Mouse (Mus musculus): ENCODE measurements around the gene Fen1.

Gene Fen1

DNA sequence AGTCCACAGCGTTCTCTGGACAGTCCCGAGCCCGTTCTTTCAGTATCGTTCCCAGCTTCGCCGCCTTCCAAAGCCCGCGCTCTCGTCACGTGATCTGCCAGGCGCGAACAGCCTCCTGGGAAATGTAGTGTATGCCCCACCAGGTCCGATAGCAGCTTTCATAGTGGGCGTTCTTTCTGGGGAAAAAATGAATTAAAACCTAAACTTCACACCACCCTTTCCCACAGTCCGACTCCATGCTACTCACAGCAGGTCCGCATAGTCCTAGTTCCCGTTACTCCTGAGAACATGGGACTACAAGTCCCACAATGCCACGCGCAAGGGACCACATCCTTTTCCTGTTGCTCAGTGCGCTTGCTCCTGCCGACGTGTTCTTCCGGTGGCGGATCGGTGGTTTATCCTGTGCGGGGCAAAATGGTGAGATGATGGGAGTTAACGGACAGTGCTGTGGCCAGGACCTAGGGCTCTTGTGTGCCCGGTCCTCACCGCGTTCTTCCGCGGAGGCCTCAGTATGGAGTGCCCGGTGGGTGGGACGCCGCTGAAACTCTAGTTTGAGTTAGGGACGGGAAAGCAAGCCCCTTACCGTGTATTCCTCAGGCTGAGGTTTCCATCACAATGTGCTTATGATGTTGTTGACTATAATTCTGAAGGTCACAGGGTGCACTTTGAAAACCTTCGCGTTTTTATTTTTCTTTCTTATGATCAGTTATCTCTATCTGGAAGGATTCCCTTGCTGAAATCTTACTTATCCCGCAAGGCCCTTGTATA is at the start of gene Fen1, which contains the start of gene Tmem258:
Gene Fen1 (minus strand): TSS at position 322 of the 768 bp plus-strand sequence.
Gene Tmem258 (plus strand): TSS at position 167 of the 768 bp plus-strand sequence.
- DNase-seq (ENCODE audit: low spot score in 2 of 2), result peak; percentile 87 to 88

DNA sequence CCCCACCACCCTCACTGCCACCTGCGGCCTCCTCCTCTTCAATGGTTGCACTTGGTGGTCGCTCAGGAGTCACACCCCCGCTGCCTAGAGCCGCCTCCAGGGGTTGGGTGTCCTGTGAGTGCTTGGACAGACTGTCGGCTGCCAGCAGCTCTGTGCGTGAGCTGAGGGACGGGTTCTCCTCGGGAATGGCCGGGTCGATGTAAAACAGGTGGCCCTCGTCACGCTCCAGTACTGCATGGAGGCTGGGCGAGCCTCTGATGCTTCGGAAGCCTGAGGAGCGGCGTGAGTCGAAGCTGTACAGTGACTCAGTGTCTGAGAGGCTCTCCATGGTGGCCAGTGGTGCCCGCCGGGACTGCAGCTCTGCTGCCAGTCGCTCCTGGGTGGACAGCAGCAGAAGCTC is 44.2 kb upstream of the Fen1 start:
- DNase-seq (ENCODE audit: low spot score in 2 of 2), result no peak

DNA sequence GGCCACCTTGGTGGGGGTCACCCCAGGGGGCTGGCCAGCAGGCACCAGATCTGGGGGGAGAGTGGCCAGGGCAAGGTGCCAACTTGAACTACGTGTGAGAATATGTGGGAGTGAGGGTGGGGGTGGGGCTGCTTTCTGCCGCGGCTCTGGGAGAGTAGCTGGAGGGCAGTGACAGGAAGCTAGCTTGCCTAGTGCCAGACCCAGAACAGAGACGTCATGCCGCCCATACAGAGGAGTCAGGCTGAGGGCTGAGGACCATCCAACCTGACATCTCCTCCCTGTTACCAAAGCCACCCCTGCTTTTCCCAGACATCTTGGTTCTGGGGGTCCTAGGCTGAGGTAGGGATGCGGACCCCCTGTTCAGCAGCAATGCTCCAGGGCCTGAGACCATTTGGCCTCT is 43.2 kb upstream of the Fen1 start:
- DNase-seq (ENCODE audit: low spot score in 2 of 2), result no peak

DNA sequence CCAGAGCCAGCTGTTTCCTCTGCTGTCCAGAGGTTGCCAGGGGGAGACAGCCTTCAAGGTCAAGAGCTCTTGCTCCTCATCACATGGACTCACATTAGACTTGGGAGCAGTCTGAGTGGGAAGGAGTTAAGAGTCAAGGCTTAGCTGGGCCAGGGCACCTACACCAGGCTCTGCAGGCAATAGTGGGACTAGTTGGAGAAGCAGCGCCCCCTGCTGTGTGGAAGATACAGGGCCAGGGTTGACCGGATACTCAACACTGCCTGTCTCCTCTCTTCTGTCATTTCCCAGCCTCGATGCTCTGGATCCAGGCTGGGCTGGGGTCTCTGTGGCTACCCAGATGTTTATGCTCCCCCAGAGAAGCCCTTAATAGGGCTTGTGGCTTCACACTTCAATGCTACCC is 40.2 kb upstream of the Fen1 start:
- DNase-seq (ENCODE audit: low spot score in 2 of 2), result peak; percentile 31 to 45

DNA sequence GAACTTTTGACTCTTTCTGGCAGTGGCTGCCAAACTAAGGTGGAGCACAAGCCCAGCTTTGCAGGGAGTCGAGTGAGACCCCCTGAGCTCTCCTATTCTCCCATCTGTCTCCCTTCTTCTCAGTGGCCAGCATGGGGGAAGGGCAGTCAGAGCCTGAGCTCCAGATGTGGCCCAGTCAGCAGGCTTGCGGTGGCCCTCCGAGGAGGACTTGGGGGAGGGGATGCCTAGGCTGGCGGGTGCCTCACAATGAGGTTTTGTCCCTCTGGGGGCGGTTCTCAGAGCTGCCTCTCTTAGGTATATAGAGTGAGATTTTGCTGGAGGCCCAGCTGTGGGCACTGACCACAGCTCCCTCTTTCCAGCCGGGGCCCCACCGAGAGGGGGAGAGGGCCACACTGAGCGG is 38.9 kb upstream of the Fen1 start:
- peak in 1 of 2 experiments; percentile 29 for DNase-seq (ENCODE audit: low spot score in 2 of 2)

DNA sequence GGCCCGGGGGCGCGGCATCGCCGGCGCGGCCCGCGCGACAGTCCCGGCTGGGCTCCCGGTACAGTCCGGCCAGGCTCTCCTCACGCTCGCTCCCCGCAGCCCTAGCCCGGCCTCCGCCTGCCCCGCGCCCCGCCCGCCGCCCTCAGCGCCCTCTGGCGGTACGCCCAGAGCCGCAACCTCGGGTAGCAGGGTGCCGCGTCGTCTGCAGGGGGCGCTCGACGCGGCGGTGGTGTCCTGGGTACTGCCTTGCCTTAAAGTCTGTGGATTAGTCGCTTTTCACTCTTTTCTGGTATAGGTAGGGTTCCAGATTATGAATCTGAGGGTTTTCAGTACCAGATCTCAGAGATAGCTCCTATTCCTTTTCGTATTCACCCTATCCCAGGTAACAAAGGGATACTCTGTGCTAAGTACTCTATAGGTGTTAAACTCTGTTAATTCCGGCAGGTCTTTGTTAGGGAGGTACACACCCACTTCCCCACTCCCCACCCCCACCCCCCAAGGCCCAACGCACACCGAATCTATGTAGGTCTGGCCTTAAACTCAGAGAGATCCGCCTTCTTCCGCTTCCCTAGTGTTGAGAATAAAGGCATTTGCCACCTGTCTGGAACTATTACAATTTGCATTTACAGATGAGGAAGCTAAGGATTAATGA is 36.8 kb upstream of the Fen1 start, which contains the start of gene Myrf:
Gene Myrf (minus strand): TSS at position 95 of the 652 bp plus-strand sequence.
- peak in 1 of 2 experiments; percentile 44 for DNase-seq (ENCODE audit: low spot score in 2 of 2)

DNA sequence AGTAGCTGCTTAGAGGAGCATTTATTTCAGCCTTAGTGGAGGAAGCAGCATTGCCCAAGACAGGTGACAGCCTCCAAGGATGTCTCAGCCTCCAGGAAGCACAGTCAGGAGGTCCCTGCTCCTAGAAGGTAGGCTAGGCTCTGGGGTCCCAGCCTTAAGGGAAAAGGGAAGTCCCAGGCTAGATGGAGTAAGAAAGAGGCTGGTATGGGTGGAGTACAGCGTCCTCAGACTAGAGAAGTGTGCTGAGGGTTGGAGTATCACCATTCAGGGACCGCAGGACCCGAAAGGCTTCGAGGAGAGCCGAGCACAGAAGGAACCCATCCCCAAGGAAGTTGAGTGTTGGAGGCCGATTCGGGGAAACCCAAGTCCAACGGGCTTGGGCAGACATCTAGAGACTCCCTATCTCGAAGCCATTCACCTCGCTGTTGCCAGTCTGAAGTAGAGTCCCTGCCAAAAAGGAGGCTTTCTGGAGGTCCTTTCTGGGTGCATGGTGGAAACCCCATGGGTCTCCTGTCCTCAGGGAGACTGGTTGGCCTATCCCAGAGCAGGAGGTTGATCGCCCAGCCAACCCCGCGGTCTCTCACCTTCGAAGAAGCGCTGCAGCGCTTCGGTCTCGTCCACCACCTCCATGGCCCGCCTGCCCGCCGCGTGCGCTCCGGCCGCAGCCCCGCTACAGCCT is 36.1 kb upstream of the Fen1 start:
- DNase-seq (ENCODE audit: low spot score in 2 of 2), result no peak

DNA sequence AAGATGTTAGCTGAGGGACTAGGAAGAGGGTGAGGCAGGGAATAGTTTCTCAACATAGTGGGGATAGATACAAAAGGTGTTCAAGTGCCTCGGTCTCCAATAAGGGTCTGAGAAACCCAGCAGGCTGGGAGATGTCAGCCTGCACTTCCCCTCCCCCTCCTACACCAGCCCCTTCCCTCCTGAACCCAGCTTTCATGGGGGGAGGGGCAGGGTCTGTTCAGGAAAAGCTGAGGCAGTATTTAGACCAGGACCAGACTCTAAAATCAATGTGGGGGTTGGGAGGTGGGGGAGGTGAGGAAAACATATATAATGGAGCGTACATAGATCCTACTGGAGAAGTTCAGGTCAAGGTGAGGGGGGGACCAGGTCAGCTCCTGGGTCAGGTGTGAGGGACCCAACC is 35.5 kb upstream of the Fen1 start:
- no peak for DNase-seq (ENCODE audit: low spot score in 2 of 2)

DNA sequence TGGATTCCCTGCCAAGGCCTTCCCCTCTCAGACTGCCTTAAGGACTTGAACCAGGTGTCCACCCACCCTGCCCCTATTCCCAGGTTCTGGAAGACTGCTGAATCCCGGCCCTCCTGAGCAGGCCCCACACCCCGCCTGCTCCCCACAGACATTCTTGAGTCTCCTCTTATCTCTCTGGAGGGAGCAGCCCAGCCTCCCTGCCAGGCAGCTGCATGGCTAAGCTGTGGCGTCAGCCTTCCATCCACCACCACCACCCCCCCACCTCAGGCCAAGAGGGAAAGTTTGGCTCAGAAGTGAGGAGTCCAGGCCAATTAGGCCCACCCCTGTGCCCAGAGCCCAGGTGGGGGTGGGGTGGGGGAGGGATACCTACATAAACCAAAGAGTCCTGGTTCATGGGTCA is 34.5 kb upstream of the Fen1 start:
- no peak for DNase-seq (ENCODE audit: low spot score in 2 of 2)

DNA sequence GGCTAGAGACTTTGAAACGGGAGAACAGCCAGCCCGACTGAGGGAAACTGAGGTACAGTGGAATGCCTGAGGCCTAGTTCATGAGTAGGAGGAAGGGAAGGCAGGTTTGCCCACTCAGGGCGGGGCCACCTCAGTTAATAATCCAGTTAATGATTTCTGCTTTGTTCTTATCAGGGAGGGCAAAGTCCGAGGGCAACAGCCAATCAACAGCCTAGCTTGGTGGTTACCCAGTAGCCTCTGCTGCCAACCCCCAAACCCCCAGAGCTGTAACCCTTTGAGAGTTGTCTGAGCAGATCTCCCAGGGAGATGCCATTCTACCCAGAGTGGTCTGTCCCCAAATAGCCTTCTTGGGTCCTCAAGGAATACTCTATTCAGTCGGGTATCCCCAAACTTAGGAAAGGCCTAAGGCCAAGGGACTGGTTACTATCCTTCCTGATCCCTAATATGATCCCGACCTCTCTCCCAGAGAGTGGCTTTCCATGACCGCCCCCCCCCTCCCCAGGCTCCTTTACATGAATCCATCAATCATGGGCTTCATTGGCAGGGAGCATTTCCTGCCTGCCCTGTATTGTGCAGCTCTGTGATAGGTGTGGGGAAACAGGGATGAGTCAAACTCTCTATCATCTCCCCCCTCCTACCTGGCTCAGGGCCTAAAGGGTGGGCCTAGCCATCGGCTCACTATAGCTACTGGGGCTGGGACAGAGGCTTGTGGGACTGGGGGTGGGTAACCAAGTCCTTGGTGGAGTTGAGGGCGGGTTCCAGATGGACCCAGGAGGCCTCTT is 32.0 kb upstream of the Fen1 start:
- DNase-seq (ENCODE audit: low spot score in 2 of 2), result no peak

DNA sequence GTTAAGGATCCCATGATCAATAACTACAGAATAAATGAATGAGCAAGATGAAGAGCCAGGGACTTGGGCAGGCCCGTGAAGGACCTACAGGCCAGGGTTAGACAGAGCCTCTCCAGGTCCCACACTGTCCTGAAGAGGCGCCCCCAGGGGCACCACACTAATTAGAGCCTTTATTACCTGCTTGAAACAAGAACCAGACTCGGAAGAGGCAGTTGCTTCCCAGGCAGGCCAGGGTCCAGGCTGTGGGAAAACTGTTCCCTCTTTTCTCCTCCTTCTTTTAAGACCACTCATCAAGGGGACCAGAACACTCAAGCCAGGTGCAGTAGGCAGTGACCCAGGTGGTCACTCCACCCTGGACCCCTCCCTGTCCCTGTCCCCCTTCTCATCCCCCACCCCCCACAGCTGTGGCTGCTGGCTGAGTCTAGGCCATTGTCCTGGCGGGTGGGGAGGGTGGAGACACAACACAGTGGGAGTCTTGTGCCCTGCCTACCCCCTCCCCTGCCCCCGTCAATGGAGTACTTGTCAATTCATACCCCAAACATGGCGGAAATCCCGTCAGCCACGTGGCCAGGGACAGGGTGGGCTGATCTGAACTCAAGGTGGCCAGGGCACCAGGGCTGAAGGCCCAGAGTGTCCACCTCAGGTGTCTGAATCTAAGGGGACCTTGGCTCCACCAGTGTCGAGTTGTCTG is 28.5 kb upstream of the Fen1 start:
- no peak for DNase-seq (ENCODE audit: low spot score in 2 of 2)

DNA sequence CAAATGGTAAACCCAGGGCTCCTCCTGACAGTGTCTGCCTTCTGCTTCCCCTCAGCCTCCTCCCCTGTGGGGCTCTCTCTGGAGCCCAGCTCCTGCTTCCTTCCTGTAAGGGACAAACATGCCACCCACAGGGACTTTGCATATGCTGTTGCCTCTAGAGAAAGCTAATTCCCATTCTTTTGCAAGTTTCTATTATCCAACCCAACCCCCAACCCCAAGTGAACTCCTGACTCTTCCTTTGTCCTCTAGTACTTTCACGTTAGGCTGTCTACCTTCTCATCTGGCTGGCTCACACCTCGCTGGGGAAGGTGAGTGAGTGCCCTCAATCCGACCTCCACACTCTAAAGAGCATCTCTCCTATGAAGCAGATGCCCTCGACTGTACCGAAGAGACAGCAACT is 27.9 kb upstream of the Fen1 start:
- no peak for DNase-seq (ENCODE audit: low spot score in 2 of 2)

DNA sequence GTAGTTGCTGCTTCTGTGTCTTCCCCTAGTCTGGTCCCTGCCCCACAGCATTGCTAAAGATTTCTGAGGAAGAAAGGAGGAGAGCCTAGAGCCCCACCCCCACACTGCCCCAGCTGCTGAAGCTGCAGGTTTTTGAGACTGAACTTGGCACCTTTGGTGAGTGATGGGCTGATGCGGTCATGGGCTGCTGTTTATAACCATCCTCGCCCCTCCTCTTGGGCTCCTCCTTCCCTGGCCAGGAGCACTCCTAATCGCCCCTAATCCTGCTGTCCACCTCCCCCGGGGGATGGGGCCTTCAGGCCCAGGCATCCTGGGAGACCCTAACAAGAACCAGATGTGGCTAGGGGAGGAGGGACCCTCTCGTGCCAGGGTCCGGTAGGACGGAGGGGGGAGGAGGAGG is 27.0 kb upstream of the Fen1 start:
- DNase-seq (ENCODE audit: low spot score in 2 of 2), result no peak

DNA sequence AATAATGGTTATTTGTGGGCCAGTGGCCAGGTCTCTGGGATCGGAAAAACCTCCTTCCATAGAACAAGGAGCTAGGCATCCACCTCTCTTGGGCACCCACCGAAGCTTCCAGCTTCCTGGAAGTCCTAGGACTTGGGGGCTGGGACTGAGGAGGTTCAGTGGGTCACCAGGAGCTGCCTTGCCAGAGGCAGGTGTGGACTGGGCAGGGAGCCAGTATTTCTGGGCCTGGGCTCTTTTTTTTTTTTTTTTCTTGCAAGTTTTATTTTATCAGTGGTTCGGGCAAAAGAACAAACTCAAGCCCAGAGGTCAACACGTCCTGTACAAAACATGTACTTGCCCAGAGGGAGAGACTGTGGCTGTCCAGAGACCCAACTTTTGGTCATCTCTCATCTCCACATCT is 21.8 kb upstream of the Fen1 start:
- no peak for DNase-seq (ENCODE audit: low spot score in 2 of 2)

DNA sequence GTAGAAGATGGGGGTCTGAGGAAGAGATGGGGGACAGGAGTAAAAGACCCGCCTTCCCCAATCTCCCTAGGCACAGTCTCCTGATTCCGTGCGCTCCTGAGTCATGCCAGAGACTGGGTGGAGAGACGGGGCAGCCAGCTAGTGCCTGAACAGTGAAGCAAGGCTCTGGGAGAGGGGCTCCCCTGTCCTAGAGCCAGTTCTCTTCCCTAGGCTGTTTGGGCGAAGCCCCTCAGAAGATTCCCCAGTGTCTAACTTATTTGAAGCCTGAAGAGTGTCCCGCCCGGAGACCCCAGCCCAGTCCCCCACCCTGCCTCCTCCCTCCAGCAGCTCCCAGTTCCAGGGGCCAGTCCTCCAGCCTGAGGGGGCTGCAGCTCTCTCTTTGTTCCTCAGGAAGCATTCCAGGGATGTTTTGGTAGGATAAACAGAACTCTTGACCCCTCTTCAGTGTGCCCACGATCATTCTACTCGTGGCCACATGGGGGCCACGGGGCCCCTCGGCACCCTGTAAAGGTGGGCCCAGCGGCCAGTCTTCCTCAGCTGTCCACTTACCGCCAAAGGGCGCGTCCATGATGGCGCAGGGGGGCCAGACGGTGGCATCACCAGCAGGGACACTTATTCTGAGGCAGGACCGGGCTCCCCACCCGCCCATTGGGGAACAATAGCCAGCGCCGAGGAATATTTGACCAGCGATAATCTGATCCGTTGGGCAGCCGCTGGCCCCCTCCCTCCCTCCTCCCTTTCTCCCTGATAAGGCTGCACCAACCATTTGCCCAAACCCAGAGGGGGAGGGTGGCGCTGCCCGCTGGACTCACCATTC is 20.9 kb upstream of the Fen1 start:
- DNase-seq (ENCODE audit: low spot score in 2 of 2), result no peak

DNA sequence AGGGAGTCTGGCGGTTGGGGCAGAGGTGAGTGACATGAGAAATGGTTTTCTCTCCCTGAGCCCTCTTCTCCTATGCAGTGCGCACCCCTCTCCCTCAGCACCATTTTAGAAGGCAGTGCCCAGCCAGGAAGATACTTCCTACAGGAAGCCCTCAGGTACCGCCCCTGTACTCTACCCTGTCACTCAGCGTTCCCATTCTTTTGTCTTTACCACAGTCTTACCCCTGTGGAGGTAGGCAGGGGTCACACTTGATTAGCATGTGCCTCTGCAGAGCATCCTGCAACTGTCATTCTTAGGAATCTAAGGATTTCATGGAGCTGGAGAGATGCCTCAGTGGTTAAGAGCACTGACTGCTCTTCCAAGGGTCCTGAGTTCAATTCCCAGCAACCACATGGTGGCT is 19.6 kb upstream of the Fen1 start:
- no peak for DNase-seq (ENCODE audit: low spot score in 2 of 2)

DNA sequence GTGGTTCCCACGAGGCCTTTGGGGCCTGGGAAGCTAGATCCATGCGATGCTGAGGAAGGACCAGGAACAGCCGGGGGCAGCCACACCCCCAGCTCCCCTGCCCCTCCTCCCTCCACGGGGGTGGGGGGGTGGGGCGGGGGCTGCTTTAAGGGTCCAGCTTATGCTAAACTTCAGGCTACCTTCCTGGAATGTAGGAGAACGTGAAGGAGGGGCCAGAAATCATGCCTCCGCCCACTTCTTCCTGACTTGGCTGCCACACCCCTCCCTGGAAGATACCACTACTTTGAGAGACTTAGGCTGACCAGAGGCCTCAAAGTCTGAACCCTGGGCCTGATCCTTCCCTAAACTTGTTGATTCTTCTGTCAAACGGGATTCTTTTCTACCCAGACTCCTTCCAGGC is 18.7 kb upstream of the Fen1 start:
- DNase-seq (ENCODE audit: low spot score in 2 of 2), result no peak

DNA sequence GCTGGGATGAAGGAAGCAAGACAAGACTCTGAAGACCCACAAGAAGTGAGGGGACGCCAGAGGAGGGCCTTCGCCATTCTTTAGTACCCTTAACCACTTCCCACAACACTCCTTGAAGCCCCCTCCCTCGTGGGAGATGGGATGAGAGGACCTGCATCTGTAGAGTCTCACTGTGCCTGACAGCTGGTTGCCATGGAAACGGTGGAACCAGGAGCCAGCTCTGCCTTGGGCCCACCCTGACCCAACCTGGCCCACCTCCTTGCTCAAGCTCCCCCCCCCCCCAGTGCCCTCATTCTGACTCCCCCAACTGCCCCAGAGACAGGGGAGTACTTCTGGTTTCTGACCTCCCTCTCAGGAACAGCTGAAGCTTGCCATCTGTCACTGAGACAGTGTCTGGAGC is 17.6 kb upstream of the Fen1 start:
- DNase-seq (ENCODE audit: low spot score in 2 of 2), result no peak

DNA sequence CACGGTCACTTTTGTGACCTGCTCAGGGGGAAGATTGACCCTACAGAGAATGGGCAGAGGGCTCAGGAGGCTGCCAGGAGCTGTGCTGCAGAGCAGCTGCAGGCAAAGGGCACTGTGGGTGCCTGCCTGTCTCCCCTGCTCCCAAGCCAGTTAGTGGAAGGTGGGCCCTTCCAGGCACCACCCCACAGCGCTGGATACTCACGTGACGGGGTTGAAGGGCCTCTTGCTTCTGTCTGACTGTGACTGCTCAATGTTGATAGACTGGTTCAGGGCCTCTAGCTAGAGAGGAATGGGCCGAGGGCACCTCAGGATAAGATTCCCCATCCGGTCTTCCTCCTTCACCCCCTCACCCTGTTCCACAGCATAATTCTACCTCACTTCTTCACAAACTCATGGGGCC is 15.6 kb upstream of the Fen1 start:
- no peak for DNase-seq (ENCODE audit: low spot score in 2 of 2)

DNA sequence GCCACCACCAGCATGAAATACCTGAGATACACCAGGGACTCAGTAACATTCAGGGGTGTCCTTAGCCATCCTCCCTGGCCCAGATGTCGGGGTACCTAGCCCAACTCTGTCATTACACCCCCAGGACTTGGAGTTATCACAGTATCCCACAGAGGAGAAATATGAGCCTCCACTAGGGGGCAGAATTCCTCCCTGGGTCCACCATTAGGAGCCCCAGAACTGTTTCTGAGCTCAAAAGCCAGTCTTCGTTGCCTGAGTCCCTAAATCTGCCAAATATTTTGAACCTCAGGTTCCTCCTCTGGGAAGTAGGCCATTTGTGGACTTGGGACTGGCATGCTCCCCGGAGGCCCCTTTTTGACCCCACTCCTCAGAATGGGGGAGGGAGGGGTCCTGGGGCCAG is 15.1 kb upstream of the Fen1 start:
- no peak for DNase-seq (ENCODE audit: low spot score in 2 of 2)

DNA sequence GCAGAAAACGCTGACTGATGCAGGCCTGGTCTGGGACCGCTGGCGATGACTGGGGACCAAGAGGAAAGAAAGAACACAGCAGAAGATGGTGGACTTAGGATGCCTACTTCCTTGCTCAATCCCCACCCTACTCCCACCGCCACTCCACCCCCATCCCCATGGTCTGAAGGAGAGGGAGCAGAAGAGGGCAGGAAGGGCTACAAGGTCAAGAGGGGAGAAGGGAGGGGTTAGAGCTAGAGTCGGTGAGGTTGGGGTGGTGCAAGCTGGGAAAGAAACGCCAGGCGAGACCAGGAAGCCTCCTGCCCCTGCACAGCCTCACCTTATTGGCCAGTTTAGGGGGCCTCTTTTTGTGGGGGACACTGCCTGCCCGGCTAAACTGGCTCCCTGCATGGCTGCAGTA is 12.1 kb upstream of the Fen1 start:
- DNase-seq (ENCODE audit: low spot score in 2 of 2), result no peak

All from frontal cortex, postnatal 14 days (tissue).